Mouse (Mus musculus) right cerebral cortex, postnatal 14 days (tissue): Measurements from ENCODE around the gene Rbm43.
"Not testable (repeated sequence)": the region's sequence is repeated elsewhere in the genome, so short reads cannot be mapped to it uniquely, and the experiment has no call there.

Source experiments
- DNase-seq: peaks from one replicate; pipeline ENCODE4 v3.0.0; 2022

The Rbm43 gene

GRCm38 (mm10) chr2:51911864-51912263 lies 23.1 kb downstream of the Rbm43 start:
- DNase-seq: no peak

DNA sequence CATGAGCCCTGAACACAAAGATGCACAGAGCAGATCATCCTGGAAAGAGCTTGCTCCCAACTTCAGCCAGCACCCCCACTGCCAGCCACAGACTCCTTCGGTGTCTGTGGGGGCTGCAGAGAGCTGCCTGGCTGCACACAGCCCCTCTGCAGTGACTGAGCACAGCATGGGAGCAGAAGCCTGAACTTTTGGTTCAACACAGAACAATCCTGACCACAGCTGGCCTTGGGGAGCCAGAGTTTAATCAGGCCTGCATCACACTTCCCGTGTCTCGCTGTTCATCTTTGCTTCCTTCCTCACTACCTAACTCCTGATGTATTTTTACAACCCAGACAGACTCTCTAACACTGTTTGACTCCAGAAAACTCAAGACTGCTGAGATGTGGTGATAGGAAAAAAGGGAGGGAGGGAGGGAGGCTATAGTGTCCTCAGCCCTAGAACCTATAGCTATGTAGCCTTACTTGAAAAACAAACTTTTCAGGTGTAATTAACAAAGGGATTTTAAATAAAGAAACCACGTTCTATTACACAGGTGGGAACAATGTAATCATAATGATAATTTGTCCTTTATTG lies 27.3 kb downstream of the Rbm43 start:
- no peak for DNase-seq

DNA sequence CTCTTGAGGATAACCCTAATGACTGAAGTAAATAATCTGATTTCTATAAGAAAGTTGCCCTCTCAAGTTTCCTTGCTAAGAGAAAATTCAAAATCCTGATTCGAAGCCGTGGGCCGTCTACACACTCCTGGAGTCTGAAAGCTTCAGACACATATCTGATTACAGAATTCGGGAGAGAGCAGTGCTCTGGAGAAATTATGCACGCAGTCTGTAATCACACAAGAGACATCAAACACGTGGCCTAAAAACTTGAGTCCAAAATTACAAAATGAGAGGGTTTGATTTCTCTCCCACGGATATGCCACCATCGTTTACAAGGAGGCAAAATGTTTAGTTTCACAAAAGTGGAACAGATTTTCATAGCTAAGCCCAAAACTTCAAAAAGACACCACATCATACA lies 29.3 kb downstream of the Rbm43 start:
- DNase-seq: no peak

GRCm38 (mm10) chr2:51892411-51892901 lies 42.5 kb downstream of the Rbm43 start:
- no peak for DNase-seq

DNA sequence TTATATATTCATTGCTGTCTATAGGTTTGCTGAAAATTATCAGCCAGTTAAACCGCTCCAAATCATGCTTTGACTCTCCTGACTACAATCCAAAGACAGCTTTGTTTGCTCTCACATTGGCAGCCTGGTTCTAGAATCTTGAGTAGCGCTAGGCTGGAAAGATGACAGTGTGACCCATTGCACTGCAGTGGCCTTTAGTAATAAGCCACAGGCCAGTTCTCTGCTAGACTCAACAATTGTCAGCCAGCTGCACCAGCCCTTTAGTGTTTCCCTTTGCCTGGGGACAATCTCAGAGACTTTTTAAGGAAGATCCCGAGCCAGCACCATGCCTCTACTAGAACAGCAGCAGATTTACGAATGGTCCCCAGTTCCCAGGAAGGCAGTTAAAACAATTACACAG lies 44.0 kb downstream of the Rbm43 start:
- DNase-seq: no peak

GRCm38 (mm10) chr2:51890139-51890538 lies 44.8 kb downstream of the Rbm43 start:
- DNase-seq: not testable (repeated sequence)

- DNase-seq: no peak
Observed at GRCm38 (mm10) chr2:51880143-51880542, 54.8 kb downstream of the Rbm43 start.
